In the genomic region with DNA sequence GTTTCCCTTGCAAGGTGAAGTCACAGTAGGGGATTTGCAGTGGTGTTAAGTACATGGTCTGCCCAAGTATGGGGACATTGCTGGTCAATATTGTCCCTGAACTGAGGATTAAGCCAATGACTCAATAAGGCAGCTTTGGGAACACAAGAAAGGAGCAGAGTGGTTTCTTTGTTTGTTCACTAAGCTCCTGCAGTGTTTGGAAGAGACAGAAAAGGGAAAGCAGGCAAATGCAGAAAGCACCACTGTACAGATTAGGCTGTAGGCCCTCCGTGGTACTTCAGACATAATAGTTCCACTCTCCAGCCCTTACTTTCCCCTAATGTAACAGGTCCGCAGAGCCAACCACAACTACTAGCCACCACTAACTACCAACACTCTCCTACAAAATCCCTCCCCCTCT, we compare ENCODE assay signal across 26 mouse cellular contexts.
A peak's percentile ranks its signal among the peaks of the same experiment; 100 is the strongest.
DNase-seq lines count a peak whose midpoint lies in the region; ATAC-seq and TF ChIP-seq lines count a peak whose summit lies in the region.
"Had no signal": no experiment of that assay in that cellular context is flagged by ENCODE, and none has a peak within 500 bp of the region (broad histone marks: within the 10 kb centered on the region; RNA-seq: fewer than 3 reads in every experiment).

No protein-coding gene starts in this region.

- no peak overlapping the region for H3K9ac ChIP-seq in forebrain, embryonic 16.5 days (replicated peaks; ENCODE audit: low read depth, low read length)
- H3K9ac ChIP-seq in forebrain, postnatal 0 days: no peak overlapping the region
- no peak overlapping the region for H3K9ac ChIP-seq in midbrain, embryonic 12.5 days (replicated peaks)
- H3K9ac ChIP-seq in stomach, embryonic 14.5 days (replicated peaks; ENCODE audit: low read depth, low read length): no peak overlapping the region
- H3K9ac ChIP-seq in kidney, embryonic 14.5 days (ENCODE audit: low read depth, low read length): no peak overlapping the region
- H3K9ac ChIP-seq: embryonic facial prominence, embryonic 12.5 days; hindbrain, embryonic 15.5 days; liver, embryonic 14.5 days had no signal

- ATAC-seq in forebrain, embryonic 16.5 days: 0 out of 2 replicates have a peak, but pooled peaks have one; percentile 23
- no peak for ATAC-seq in forebrain, postnatal 0 days
- ATAC-seq in midbrain, embryonic 12.5 days (ENCODE audit: low FRiP score, low read depth): 0 out of 2 replicates have a peak, but pooled peaks have one; percentile 8
- ATAC-seq in stomach, embryonic 14.5 days (ENCODE audit: insufficient number of reproducible peaks, insufficient read depth, low FRiP score, low read depth): no peak
- ATAC-seq in kidney, embryonic 14.5 days (ENCODE audit: low FRiP score, low TSS enrichment): no peak
- ATAC-seq in erythroid progenitor cell, adult 5-6 weeks (replicated peaks; ENCODE audit: low FRiP score, poor library complexity, severe bottlenecking): no peak
- ATAC-seq: CD4-positive, CD25-positive, alpha-beta regulatory T cell, adult 4 months; inflammation-experienced regulatory T-cells, adult 6 months had no signal

- no peaks in the 10 kb centered on the region for H3K36me3 ChIP-seq in forebrain, embryonic 16.5 days (ENCODE audit: control insufficient read depth, insufficient read depth)
- no peaks in the 10 kb centered on the region for H3K36me3 ChIP-seq in forebrain, postnatal 0 days (ENCODE audit: insufficient read depth)
- no peaks in the 10 kb centered on the region for H3K36me3 ChIP-seq in midbrain, embryonic 12.5 days
- H3K36me3 ChIP-seq in stomach, embryonic 14.5 days (ENCODE audit: control insufficient read depth, insufficient read depth, low read length): no peaks in the 10 kb centered on the region
- H3K36me3 ChIP-seq in kidney, embryonic 14.5 days (ENCODE audit: control insufficient read depth, insufficient read depth, low read length): no peaks in the 10 kb centered on the region
- H3K36me3 ChIP-seq: embryonic facial prominence, embryonic 12.5 days; hindbrain, embryonic 15.5 days had no signal

- H3K4me1 ChIP-seq in forebrain, embryonic 16.5 days (replicated peaks; ENCODE audit: control insufficient read depth, insufficient read depth, low read length): peaks cover 22% of the 10 kb centered on the region
- H3K4me1 ChIP-seq in forebrain, postnatal 0 days (ENCODE audit: insufficient read depth): peaks cover 7% of the 10 kb centered on the region; the same call in 1 of the 2 replicates
- H3K4me1 ChIP-seq in midbrain, embryonic 12.5 days: peaks cover 33% of the 10 kb centered on the region
- peaks cover 8% of the 10 kb centered on the region for H3K4me1 ChIP-seq in stomach, embryonic 14.5 days (ENCODE audit: control insufficient read depth, insufficient read depth, low read length)
- no peaks in the 10 kb centered on the region for H3K4me1 ChIP-seq in kidney, embryonic 14.5 days (ENCODE audit: control insufficient read depth, insufficient read depth, low read length)

- H3K27ac ChIP-seq in forebrain, embryonic 16.5 days (ENCODE audit: low read length): no peak overlapping the region
- H3K27ac ChIP-seq in forebrain, postnatal 0 days (ENCODE audit: low read depth, low read length): no peak overlapping the region
- H3K27ac ChIP-seq in midbrain, embryonic 12.5 days (replicated peaks): peak overlapping the region; percentile 80
- H3K27ac ChIP-seq in stomach, embryonic 14.5 days (ENCODE audit: low read length): peak overlapping the region; percentile 27; the same call in 1 of the 2 replicates
- H3K27ac ChIP-seq in kidney, embryonic 14.5 days (ENCODE audit: low read depth, low read length): no peak overlapping the region
- H3K27ac ChIP-seq: embryonic facial prominence, embryonic 12.5 days; liver, embryonic 14.5 days; macrophage had no signal

- no peak overlapping the region for H3K4me2 ChIP-seq in forebrain, embryonic 16.5 days (ENCODE audit: low read length)
- H3K4me2 ChIP-seq in forebrain, postnatal 0 days (ENCODE audit: low read depth): no peak overlapping the region
- H3K4me2 ChIP-seq in midbrain, embryonic 12.5 days (replicated peaks): no peak overlapping the region
- H3K4me2 ChIP-seq in stomach, embryonic 14.5 days (replicated peaks; ENCODE audit: low read depth, low read length): no peak overlapping the region
- H3K4me2 ChIP-seq in kidney, embryonic 14.5 days (replicated peaks; ENCODE audit: low read depth, low read length): no peak overlapping the region
- H3K4me2 ChIP-seq: embryonic facial prominence, embryonic 12.5 days; hindbrain, embryonic 15.5 days had no signal

- 8% methylated on average over 2 of the region's 2 CpGs for WGBS in forebrain, embryonic 16.5 days
- WGBS in forebrain, postnatal 0 days: 24% methylated on average over 2 of the region's 2 CpGs
- 35% methylated on average over 2 of the region's 2 CpGs for WGBS in midbrain, embryonic 12.5 days
- 66% methylated on average over 2 of the region's 2 CpGs for WGBS in stomach, embryonic 14.5 days
- 92% methylated on average over 2 of the region's 2 CpGs for WGBS in kidney, embryonic 14.5 days

- TF ChIP-seq CTCF in forebrain, postnatal 0 days (IDR thresholded peaks at IDR 0.05; ENCODE audit: low read depth): no peak
- TF ChIP-seq CTCF in brain, embryonic 14.5 days (IDR thresholded peaks at IDR 0.05; ENCODE audit: borderline replicate concordance, extremely low read depth, insufficient read depth, insufficient read length): no peak

- DNase-seq in forebrain, postnatal 0 days: no peak
- DNase-seq in brain, embryonic 14.5 days (ENCODE audit: low read depth): peak; percentile 58
- DNase-seq: adrenal gland, postnatal 14 days; cerebellum, adult 11-12 months; gastrocnemius, postnatal 10 days; heart, postnatal 14 days; kidney, adult 18-20 months; kidney, postnatal 4 days; layer of hippocampus, postnatal 36 days; liver; lung, adult 2 months; lung, postnatal 10 days; right cerebral cortex, postnatal 25 days; spleen, adult 18-20 months; thymus, postnatal 25 days had no signal

- 0 out of 2 replicates have a peak, but pooled peaks cover 4% of the 10 kb centered on the region for H3K27me3 ChIP-seq in forebrain, embryonic 16.5 days (replicated peaks; ENCODE audit: control insufficient read depth, insufficient read depth, low read length)
- H3K27me3 ChIP-seq in forebrain, postnatal 0 days (ENCODE audit: insufficient read depth, low read length): no peaks in the 10 kb centered on the region; the same call in 1 of the 2 replicates
- no peaks in the 10 kb centered on the region for H3K27me3 ChIP-seq in midbrain, embryonic 12.5 days
- H3K27me3 ChIP-seq in stomach, embryonic 14.5 days (ENCODE audit: control insufficient read depth, insufficient read depth, low read length): no peaks in the 10 kb centered on the region
- no peaks in the 10 kb centered on the region for H3K27me3 ChIP-seq in kidney, embryonic 14.5 days (ENCODE audit: control insufficient read depth, insufficient read depth, low read length)
- H3K27me3 ChIP-seq: embryonic facial prominence, embryonic 12.5 days; hindbrain, embryonic 15.5 days had no signal

- no peak for TF ChIP-seq POLR2A in brain, embryonic 14.5 days (IDR thresholded peaks at IDR 0.05; ENCODE audit: borderline replicate concordance, extremely low read depth, insufficient read depth, insufficient read length, poor library complexity, severe bottlenecking)

- H3K4me3 ChIP-seq in forebrain, embryonic 16.5 days (replicated peaks; ENCODE audit: low read length): no peak overlapping the region
- H3K4me3 ChIP-seq in forebrain, postnatal 0 days (ENCODE audit: low read depth, low read length): no peak overlapping the region
- H3K4me3 ChIP-seq in midbrain, embryonic 12.5 days: no peak overlapping the region
- no peak overlapping the region for H3K4me3 ChIP-seq in stomach, embryonic 14.5 days (ENCODE audit: low read depth, low read length)
- H3K4me3 ChIP-seq in kidney, embryonic 14.5 days (ENCODE audit: low read length): no peak overlapping the region
- H3K4me3 ChIP-seq: embryonic facial prominence, embryonic 12.5 days; hindbrain, embryonic 15.5 days had no signal

- no peaks in the 10 kb centered on the region for H3K9me3 ChIP-seq in forebrain, embryonic 16.5 days (ENCODE audit: control insufficient read depth, low read length)
- H3K9me3 ChIP-seq in forebrain, postnatal 0 days (ENCODE audit: low read length): no peaks in the 10 kb centered on the region
- no peaks in the 10 kb centered on the region for H3K9me3 ChIP-seq in midbrain, embryonic 12.5 days
- H3K9me3 ChIP-seq in stomach, embryonic 14.5 days (ENCODE audit: control insufficient read depth, low read depth, low read length): no peaks in the 10 kb centered on the region
- H3K9me3 ChIP-seq in kidney, embryonic 14.5 days (ENCODE audit: control insufficient read depth, low read length): no peaks in the 10 kb centered on the region
- H3K9me3 ChIP-seq: embryonic facial prominence, embryonic 12.5 days; hindbrain, embryonic 15.5 days had no signal

Comparison
In these comparisons a context has a peak if more than half of its experiments do, and no peak if none do; other contexts are left out.
1. ATAC-seq: peak in forebrain, embryonic 16.5 days (single experiment) and midbrain, embryonic 12.5 days (single experiment); none in forebrain, postnatal 0 days (single experiment), stomach, embryonic 14.5 days (single experiment), kidney, embryonic 14.5 days (single experiment) and erythroid progenitor cell, adult 5-6 weeks (single experiment).
2. H3K27ac ChIP-seq: peak in midbrain, embryonic 12.5 days (single experiment) and stomach, embryonic 14.5 days (single experiment); none in forebrain, embryonic 16.5 days (single experiment), forebrain, postnatal 0 days (single experiment) and kidney, embryonic 14.5 days (single experiment).